Mouse (Mus musculus) ES-Bruce4 (cell line): Measurements from ENCODE around the gene Slc9a8. TPM values are rescaled to one million over a fixed set of nuclear protein-coding genes. Genes with fewer than 3 reads are reported as not detected.

ENCODE experiments used
- H3K27ac ChIP-seq: 2 replicates; pipeline ENCODE4 v1.5.1; 2012; ENCODE audit warnings: low read length, inconsistent platforms; ENCODE audit not compliant: insufficient read depth
- H3K27me3 ChIP-seq: 2 replicates; pipeline ENCODE4 v1.6.1; 2012; ENCODE audit warnings: mild to moderate bottlenecking, low read length, inconsistent platforms; ENCODE audit not compliant: control insufficient read depth, poor library complexity, insufficient read depth, severe bottlenecking
- H3K36me3 ChIP-seq: 2 replicates; pipeline ENCODE4 v1.6.1; 2012; ENCODE audit warnings: inconsistent platforms, mild to moderate bottlenecking, low read length, moderate library complexity; ENCODE audit not compliant: control insufficient read depth, poor library complexity, insufficient read depth, severe bottlenecking
- H3K4me1 ChIP-seq: one replicate; pipeline ENCODE4 v1.8.1; 2011; ENCODE audit warnings: low read length; ENCODE audit not compliant: control insufficient read depth, insufficient read depth
- H3K4me3 ChIP-seq: 2 replicates; pipeline ENCODE4 v1.5.1; 2011; ENCODE audit warnings: low read depth, mild to moderate bottlenecking, low read length
- H3K9ac ChIP-seq: 2 replicates; pipeline ENCODE4 v1.6.1; 2012; ENCODE audit warnings: low read depth, mild to moderate bottlenecking, inconsistent platforms; ENCODE audit not compliant: poor library complexity, severe bottlenecking
- H3K9me3 ChIP-seq: replicated peaks from 2 replicates; pipeline ENCODE4 v1.6.1; 2012; ENCODE audit warnings: mild to moderate bottlenecking, low read length, inconsistent platforms; ENCODE audit not compliant: control insufficient read depth, poor library complexity, insufficient read depth, severe bottlenecking
- CTCF ChIP-seq: IDR thresholded peaks from one replicate; pipeline ENCODE4 v1.8.1; 2011; ENCODE audit warnings: low read depth, low read length
- EP300 ChIP-seq: IDR thresholded peaks from 2 replicates; pipeline ENCODE4 v1.6.1; 2011; ENCODE audit warnings: low read depth, low read length; ENCODE audit not compliant: insufficient read depth
- POLR2A ChIP-seq: IDR thresholded peaks from one replicate; pipeline ENCODE4 v1.8.1; 2011; ENCODE audit warnings: low read length; ENCODE audit not compliant: insufficient read depth
- polyA plus RNA-seq: library from polyadenylated mRNA; stranded (reverse); fragments of >200 nt; gene quantifications from 2 replicates; pipeline ENCODE4 v1.2.4, GENCODE M21; 2011; ENCODE audit warnings: low read depth; ENCODE audit not compliant: missing spikeins, insufficient read depth, insufficient read length

The Slc9a8 gene
- polyA plus RNA-seq, 1 experiment: 49.1 TPM

DNA sequence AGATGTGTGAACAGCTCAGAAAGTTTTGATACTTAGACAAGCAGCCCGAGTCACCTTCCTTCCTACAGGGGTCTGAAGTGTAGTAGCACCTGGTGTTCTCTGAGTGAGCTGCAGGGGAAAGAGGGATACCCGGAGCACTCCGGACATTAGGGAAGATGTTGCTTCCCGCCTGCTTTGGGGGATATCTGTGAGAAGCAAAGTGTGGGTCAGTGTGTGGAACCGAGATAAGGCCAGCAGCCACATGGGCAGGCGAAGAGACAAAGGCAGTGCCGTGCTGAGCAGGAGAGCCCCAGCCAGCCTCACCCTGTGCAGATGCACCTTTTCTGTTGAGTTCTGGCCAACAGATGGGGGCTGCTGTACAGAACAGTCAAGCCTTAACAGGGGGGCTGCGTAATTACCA lies 26.1 kb downstream of the Slc9a8 start:
- Histone ChIP-seq H3K4me3 (no peak overlapping the region), H3K4me1 (peaks cover 4% of the 10 kb centered on the region), H3K9me3 (no peaks in the 10 kb centered on the region), H3K27me3 (no peaks in the 10 kb centered on the region), H3K27ac (no peak overlapping the region), H3K36me3 (peaks cover 9% of the 10 kb centered on the region; the same call in 1 of the 2 replicates), H3K9ac (no peak overlapping the region)
- TF ChIP-seq POLR2A (no peak), EP300 (no peak), CTCF (no peak)

DNA sequence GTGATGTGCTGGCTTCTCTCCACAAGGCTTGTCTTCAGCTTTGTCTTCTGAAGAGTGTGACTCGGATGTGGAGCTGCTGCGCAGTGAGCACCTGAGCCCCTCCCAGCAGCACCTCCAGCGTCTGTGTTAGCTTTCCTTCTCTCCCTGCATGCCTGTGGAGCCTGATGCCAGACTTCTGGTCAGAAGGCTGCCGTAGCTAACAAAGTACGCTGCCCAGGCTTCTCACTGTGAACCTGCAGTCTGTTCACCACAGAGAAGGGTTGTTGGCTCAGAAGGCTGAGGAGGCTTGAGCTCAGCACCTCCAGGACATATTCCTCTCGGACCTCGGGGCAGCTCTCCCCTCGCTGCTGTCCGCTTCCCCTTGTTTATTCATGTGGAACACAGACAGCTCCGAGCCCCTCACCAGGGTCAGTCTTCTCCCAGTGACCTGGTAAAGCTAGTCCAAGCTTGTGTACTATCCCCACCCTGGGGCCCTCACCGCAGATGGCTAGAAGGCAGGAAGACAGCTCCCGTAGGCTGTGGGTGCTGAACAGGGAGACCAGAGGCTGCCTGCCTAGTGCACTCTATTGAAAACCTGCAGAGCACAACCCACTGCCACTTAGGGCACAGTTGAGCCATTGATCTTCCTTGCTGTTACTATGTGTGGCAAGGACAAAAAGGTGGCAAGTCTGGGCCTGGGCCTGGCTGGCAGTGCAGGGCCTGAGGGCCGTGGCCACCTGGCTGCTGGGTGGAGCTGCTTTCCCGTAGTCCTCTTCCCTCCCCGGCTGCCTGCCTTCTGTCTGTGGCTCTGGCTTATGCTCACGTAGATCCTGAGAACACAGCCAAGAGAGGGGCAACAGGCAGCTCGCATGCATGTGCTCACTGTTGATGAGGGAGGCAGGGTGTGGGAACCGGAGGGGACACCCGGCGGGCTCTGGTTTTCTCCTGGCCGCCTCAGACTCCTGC lies 28.1 kb downstream of the Slc9a8 start:
- peaks cover 23% of the 10 kb centered on the region for H3K36me3 ChIP-seq
- H3K4me1 ChIP-seq: peaks cover 2% of the 10 kb centered on the region
- no peak overlapping the region for H3K4me3 ChIP-seq
- no peak for TF ChIP-seq POLR2A
- no peak for TF ChIP-seq EP300
- TF ChIP-seq CTCF: no peak
- no peaks in the 10 kb centered on the region for H3K27me3 ChIP-seq
- no peak overlapping the region for H3K27ac ChIP-seq
- H3K9me3 ChIP-seq: no peaks in the 10 kb centered on the region
- H3K9ac ChIP-seq: no peak overlapping the region

DNA sequence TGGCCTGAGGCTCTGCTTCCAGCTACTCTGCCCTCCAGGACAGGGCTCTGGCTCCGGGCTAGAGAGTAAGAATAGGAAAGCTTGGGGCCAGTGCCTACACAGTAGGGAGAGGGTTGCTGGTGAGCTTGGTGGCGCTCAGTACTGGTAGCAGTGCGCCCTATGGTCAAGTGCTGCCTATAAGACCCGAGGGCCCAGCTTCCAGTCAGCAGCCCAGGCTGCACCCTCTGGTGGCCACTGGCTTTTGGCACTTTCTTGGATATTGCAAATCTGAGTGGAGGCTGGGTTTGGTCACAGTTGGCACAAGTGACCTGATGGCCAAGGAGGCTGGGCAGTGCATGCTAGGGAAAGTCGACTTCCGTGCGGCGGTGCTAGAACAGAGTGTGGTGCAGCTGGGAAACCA lies 29.1 kb downstream of the Slc9a8 start:
- no peaks in the 10 kb centered on the region for H3K4me1 ChIP-seq
- H3K27ac ChIP-seq: no peak overlapping the region
- peaks cover 26% of the 10 kb centered on the region for H3K36me3 ChIP-seq
- H3K9ac ChIP-seq: no peak overlapping the region
- no peaks in the 10 kb centered on the region for H3K27me3 ChIP-seq
- H3K4me3 ChIP-seq: no peak overlapping the region
- TF ChIP-seq POLR2A: no peak
- TF ChIP-seq CTCF: no peak
- no peak for TF ChIP-seq EP300
- no peaks in the 10 kb centered on the region for H3K9me3 ChIP-seq

DNA sequence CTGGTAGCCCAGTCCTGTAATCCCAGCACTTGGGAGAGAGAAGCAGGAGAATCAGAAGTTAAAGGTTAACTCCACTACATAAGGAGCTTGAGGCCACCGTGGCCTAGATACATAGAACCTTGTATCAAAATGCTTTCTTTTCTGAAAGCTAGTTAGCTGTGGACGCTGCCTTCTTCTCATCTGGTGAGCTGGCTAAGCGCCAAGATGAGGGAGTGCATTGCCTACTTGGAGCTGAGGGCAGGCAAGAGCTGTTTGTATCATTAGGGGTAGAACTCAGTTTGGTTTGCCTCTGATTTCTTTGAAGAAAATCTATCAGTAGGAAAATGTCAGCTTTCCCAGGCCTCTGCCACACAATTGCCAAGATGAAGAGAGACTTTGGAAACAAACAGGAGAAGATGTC lies 32.3 kb downstream of the Slc9a8 start:
- Histone ChIP-seq H3K27me3 (no peaks in the 10 kb centered on the region), H3K4me3 (no peak overlapping the region), H3K36me3 (peaks cover 23% of the 10 kb centered on the region), H3K9me3 (no peaks in the 10 kb centered on the region), H3K4me1 (no peaks in the 10 kb centered on the region), H3K27ac (no peak overlapping the region), H3K9ac (no peak overlapping the region)
- TF ChIP-seq POLR2A (no peak), CTCF (no peak), EP300 (no peak)

DNA sequence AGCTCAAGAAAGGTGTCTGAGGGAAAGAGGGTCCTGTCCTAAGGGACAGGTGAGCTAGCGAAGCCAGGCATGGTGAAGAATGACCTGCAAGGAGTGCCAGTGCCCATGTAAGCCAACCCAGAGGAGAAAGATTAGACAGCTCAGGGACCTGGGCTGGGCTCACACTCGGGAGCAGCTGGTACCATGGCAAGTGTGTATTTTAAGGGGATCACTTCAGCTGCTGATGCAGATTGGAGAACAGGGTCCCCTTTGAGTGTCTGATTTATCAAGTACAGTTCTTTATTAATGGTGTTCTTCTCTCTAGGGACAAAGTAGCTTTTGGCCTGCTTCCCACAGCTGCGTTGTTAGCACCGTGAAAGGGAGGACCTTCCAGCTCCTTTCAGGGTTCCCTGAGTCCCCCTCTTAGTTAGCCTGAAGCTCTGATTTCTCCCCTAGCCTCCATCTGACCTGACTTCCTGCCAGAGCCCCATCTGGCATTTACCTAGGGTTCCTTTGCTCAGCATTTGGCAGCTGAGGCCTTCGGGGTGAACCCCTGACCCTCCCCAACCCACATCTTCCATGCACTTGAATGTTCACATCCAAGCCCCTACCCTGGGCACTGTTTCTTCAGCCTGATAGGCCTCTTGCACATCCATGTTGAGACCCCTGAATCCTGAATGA lies 35.0 kb downstream of the Slc9a8 start:
- H3K4me3 ChIP-seq: no peak overlapping the region
- peaks cover 24% of the 10 kb centered on the region for H3K36me3 ChIP-seq

DNA sequence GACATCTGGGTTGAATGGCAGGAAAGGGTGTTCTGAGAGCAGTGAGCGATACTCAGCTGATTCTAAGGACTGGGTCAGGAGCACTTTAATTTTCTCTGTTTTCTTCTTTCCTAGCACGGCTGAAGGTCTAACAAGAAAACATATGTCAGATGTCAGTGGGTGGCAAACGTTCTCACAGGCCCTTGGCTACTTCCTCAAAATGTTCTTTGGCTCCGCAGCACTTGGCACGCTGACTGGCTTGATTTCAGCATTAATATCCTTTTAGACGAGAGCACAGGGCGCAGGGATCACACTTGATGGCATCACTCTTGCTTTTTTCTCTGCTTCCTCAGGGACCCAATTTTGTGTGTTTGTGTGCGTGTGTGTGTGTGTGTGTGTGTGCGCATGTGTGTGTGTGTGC lies 35.7 kb downstream of the Slc9a8 start:
- Histone ChIP-seq H3K4me1 (no peaks in the 10 kb centered on the region), H3K9me3 (no peaks in the 10 kb centered on the region), H3K36me3 (peaks cover 24% of the 10 kb centered on the region), H3K9ac (no peak overlapping the region), H3K27me3 (no peaks in the 10 kb centered on the region), H3K27ac (no peak overlapping the region), H3K4me3 (no peak overlapping the region)
- TF ChIP-seq POLR2A (no peak), CTCF (no peak), EP300 (no peak)

More for the DNA sequence above, 35.0 kb downstream of the Slc9a8 start:
- Histone ChIP-seq H3K27me3 (no peaks in the 10 kb centered on the region), H3K9me3 (no peaks in the 10 kb centered on the region), H3K27ac (no peak overlapping the region), H3K9ac (no peak overlapping the region), H3K4me1 (no peaks in the 10 kb centered on the region)
- no peak for TF ChIP-seq POLR2A
- no peak for TF ChIP-seq CTCF
- no peak for TF ChIP-seq EP300
